In genomic region chr9:61325012-61325411, GRCm38 (mm10) we compare ENCODE assay signal across 23 mouse cellular contexts.
"Had no signal": no experiment of that assay in that cellular context is flagged by ENCODE, and none has a peak within 500 bp of the region (broad histone marks: within the 10 kb centered on the region; RNA-seq: fewer than 3 reads in every experiment).

No protein-coding gene starts in this region.

- H3K36me3 ChIP-seq: liver, embryonic 15.5 days; lung, embryonic 15.5 days; midbrain, embryonic 12.5 days; midbrain, embryonic 15.5 days; neural tube, embryonic 12.5 days; neural tube, embryonic 15.5 days had no signal

- H3K4me2 ChIP-seq: liver, embryonic 11.5 days; liver, embryonic 15.5 days; lung, embryonic 15.5 days; midbrain, embryonic 15.5 days had no signal

- H3K27ac ChIP-seq: layer of hippocampus, adult 2 months; left cerebral cortex, adult 2 months; liver, embryonic 15.5 days; lung, embryonic 15.5 days; midbrain, embryonic 15.5 days; neural tube, embryonic 12.5 days; neural tube, embryonic 15.5 days; stomach, postnatal 0 days had no signal

- H3K9ac ChIP-seq: liver, embryonic 15.5 days; lung, embryonic 15.5 days; midbrain, embryonic 12.5 days; midbrain, embryonic 15.5 days; neural tube, embryonic 12.5 days; neural tube, embryonic 15.5 days had no signal

- H3K9me3 ChIP-seq: liver, embryonic 15.5 days; lung, embryonic 15.5 days; megakaryocyte, embryonic 14.5 days; midbrain, embryonic 12.5 days; midbrain, embryonic 15.5 days; neural tube, embryonic 12.5 days; neural tube, embryonic 15.5 days had no signal

- H3K4me3 ChIP-seq: layer of hippocampus, adult 2 months; left cerebral cortex, adult 2 months; liver, embryonic 15.5 days; lung, embryonic 15.5 days; megakaryocyte, embryonic 14.5 days; midbrain, embryonic 12.5 days; midbrain, embryonic 15.5 days; neural tube, embryonic 12.5 days; neural tube, embryonic 15.5 days had no signal

- ATAC-seq: midbrain, embryonic 15.5 days had no signal

- DNase-seq: kidney, adult 9 months; kidney, postnatal 25 days; layer of hippocampus, postnatal 36 days; lung, adult 18-20 months; lung, postnatal 10 days; lung, postnatal 36 days; right cerebral cortex, adult 18-20 months; right cerebral cortex, postnatal 14 days; right cerebral cortex, postnatal 4 days; thymus, adult 2 months; thymus, postnatal 14 days; thymus, postnatal 4 days had no signal
